Mouse (Mus musculus): Measurements from ENCODE around the gene Mill2. TPM values are rescaled to one million over a fixed set of nuclear protein-coding genes. Genes with fewer than 3 reads are reported as not detected.

The Mill2 gene
- polyA plus RNA-seq, 1 experiment, result 27.9 TPM

DNA sequence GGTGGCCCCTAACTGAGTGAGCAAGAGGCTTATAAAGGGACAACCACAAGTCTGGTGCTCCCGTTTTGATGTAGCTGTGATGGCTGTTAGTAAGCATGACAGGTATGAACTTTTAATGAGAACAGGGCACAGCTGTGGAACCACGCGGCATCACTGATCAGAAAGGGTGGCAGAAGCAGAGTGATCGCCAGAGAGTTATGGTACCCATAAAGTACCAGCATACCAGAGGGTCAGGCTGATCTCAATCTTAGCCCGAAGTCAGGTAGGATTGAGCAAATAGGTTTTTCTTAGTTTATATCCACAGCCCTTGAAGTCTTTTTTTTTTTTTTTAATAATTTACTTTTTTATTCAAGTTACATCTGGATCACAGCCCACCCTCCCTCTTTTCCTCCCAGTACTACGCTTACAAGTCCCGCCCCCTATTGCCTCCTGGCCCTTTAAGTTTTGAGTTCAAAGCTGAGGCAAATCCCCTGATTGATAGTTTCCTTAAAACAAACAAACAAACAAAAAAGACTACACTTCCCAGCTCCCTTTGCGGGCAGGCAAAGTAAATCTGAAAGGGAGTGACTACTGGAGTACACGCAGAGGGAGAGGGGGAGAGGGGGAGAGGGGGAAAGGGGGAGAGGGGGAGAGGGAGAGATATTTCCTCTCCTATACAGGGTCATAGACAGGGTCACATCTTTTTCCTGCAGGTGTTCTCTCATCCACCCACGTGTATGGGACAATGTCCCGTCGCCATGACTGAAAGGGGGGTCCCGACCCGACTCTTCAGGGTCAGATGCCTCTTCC, 32.4 kb downstream of the Mill2 start:
- no peak for DNase-seq
- Histone ChIP-seq H3K4me3 (replicated peaks; ENCODE audit: extremely low read depth, low read depth, low read length) (peak overlapping the region; percentile 29), H3K4me1 (ENCODE audit: control insufficient read depth, insufficient read depth, low read length) (no peaks in the 10 kb centered on the region)
- TF ChIP-seq CTCF (IDR thresholded peaks at IDR 0.05; ENCODE audit: insufficient read depth, low read length), result no peak
- no peak for TF ChIP-seq POLR2A (IDR thresholded peaks at IDR 0.05; ENCODE audit: borderline replicate concordance, extremely low read depth, low read depth, low read length)
- 26% methylated on average over 14 of the region's 14 CpGs for WGBS

DNA sequence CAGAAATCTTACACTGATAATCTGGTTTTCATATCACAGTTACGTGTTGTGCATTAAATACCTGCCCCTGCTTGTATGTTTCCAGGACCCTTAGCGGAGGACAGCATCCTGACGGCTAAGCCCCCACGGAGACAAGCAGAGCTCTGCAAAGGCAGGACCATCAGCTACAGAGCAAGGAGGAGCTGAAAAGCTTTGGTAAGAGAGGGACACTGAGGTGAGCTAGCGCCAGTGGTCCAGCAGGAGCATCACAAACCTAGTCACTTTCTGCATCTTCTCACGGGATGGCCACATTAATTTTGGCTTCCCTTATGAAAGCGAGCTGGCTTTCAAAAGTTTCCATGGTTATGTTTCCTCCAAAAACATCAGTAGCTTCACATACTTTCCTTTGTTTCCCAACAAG, 33.0 kb downstream of the Mill2 start:
- Histone ChIP-seq H3K4me3 (replicated peaks; ENCODE audit: extremely low read depth, low read depth, low read length) (peak overlapping the region; percentile 29), H3K4me1 (ENCODE audit: control insufficient read depth, insufficient read depth, low read length) (no peaks in the 10 kb centered on the region)
- no peak for DNase-seq
- 2% methylated on average over 7 of the region's 7 CpGs for WGBS
- TF ChIP-seq POLR2A (IDR thresholded peaks at IDR 0.05; ENCODE audit: borderline replicate concordance, extremely low read depth, low read depth, low read length), result no peak
- no peak for TF ChIP-seq CTCF (IDR thresholded peaks at IDR 0.05; ENCODE audit: insufficient read depth, low read length)

DNA sequence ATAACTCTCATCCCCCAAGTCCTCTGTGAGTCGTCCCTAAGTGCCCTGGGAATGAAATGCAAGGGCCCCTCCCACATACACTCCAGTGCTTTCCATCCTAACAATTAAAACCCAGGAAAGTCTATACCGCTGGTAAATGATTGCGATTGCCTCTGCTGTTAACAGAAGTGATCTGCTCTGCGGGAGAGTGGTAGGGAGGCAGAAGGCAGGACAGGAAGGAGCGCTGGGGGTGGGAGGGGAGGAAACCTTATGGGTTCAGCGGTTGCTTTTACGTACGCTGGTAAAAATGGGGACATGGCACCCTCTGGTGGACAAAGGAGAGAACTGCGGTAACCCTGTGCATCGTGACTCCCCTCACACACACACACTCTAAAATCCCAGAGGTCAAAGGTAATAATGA, 33.5 kb downstream of the Mill2 start:
- Histone ChIP-seq H3K4me3 (replicated peaks; ENCODE audit: extremely low read depth, low read depth, low read length) (peak overlapping the region; percentile 55), H3K4me1 (ENCODE audit: control insufficient read depth, insufficient read depth, low read length) (no peaks in the 10 kb centered on the region)

DNA sequence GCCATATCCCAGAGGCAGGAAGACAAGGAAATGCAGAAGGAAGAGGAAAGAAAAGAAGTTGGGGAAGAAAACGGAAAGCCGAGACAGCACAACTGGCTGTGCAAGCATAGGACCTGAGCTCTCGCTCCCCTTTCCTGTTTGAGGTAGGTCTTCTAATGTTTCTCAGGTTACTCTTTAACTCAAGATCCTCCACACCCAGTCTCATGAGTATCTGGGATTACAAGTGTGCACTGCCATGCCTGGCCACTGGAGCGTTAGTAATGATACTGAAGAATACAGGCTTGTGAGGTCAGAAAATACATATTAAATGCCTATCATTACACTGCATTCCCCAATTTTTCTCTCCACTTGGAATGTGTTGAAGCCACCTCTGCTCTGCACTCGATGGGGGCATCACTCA, 35.6 kb downstream of the Mill2 start:
- 59% methylated on average over 5 of the region's 5 CpGs for WGBS
- no peaks in the 10 kb centered on the region for H3K4me1 ChIP-seq (ENCODE audit: control insufficient read depth, insufficient read depth, low read length)
- TF ChIP-seq POLR2A (IDR thresholded peaks at IDR 0.05; ENCODE audit: borderline replicate concordance, extremely low read depth, low read depth, low read length), result no peak
- no peak overlapping the region for H3K4me3 ChIP-seq (replicated peaks; ENCODE audit: extremely low read depth, low read depth, low read length)
- no peak for DNase-seq

More for the DNA sequence above, 33.5 kb downstream of the Mill2 start:
- peak; percentile 57 for DNase-seq
- 2% methylated on average over 10 of the region's 10 CpGs for WGBS
- TF ChIP-seq CTCF (IDR thresholded peaks at IDR 0.05; ENCODE audit: insufficient read depth, low read length) (peak; percentile 98), POLR2A (IDR thresholded peaks at IDR 0.05; ENCODE audit: borderline replicate concordance, extremely low read depth, low read depth, low read length) (0 out of 2 replicates have a peak, but pooled peaks have one; percentile 25)

DNA sequence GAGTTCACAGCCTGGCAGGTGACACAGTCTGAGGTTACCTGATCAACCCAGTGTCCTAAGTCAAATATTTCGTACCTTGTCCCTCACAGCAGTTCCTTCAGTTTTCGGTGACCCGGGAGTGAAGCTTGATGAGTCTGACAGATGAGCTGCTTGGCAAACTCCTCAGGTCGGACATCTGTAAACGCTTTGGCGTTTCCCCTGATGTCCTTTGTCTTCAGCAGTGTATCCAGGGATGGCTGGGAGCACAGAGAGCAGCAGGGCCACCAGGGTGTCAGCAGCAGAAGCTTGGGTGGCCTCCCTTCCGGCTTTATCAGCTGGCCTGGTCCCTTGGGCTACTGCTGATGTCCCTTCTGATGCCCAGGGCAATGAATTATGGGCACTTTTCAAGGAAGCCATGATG, 38.9 kb downstream of the Mill2 start:
- no peaks in the 10 kb centered on the region for H3K4me1 ChIP-seq (ENCODE audit: control insufficient read depth, insufficient read depth, low read length)
- 54% methylated on average over 7 of the region's 7 CpGs for WGBS
- H3K4me3 ChIP-seq (replicated peaks; ENCODE audit: extremely low read depth, low read depth, low read length), result no peak overlapping the region
- TF ChIP-seq POLR2A (IDR thresholded peaks at IDR 0.05; ENCODE audit: borderline replicate concordance, extremely low read depth, low read depth, low read length), result no peak
- no peak for TF ChIP-seq CTCF (IDR thresholded peaks at IDR 0.05; ENCODE audit: insufficient read depth, low read length)
- DNase-seq, result no peak

DNA sequence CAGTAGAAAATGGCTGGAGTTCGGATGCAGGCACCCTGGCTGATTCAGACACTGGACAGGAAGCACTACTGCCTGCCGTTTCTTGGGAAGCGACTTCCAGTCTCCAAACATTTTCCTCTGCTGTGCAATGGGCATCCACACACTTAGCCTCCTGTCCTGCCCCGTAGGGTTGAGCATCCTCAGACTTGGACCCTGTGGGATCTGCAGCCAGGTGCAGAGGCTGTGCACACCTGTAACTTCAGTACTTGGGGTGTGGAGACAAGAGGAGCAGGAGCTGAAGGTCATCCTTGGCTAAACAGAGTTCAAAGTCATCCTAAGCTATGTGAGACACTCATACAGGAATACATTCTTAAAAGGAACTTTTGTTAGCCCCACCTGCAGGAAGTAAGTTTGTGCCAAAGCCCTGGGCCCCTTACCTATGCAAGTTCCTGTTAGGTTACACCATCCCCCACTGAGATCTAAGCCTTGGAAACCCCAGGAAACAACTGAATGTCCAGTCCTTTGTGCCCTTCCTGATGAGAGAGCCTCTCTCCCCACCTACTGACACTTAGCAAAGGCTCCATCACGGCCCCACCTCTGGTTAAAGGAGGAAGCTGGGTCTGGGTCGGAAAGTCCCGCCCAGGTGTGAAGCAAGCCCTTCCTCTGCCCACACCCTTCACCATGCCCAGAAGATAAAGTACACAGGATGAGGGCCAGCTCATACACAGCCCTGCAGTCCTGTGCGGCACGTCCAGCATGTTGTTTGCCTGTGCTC, 44.4 kb downstream of the Mill2 start:
- peak; percentile 43 for DNase-seq
- H3K4me1 ChIP-seq (ENCODE audit: control insufficient read depth, insufficient read depth, low read length), result peaks cover 10% of the 10 kb centered on the region
- H3K4me3 ChIP-seq (replicated peaks; ENCODE audit: extremely low read depth, low read depth, low read length), result peak overlapping the region; percentile 6
- no peak; the same call in 1 of the 2 replicates for TF ChIP-seq POLR2A (IDR thresholded peaks at IDR 0.05; ENCODE audit: borderline replicate concordance, extremely low read depth, low read depth, low read length)
- TF ChIP-seq CTCF (IDR thresholded peaks at IDR 0.05; ENCODE audit: insufficient read depth, low read length), result no peak
- 23% methylated on average over 9 of the region's 9 CpGs for WGBS

DNA sequence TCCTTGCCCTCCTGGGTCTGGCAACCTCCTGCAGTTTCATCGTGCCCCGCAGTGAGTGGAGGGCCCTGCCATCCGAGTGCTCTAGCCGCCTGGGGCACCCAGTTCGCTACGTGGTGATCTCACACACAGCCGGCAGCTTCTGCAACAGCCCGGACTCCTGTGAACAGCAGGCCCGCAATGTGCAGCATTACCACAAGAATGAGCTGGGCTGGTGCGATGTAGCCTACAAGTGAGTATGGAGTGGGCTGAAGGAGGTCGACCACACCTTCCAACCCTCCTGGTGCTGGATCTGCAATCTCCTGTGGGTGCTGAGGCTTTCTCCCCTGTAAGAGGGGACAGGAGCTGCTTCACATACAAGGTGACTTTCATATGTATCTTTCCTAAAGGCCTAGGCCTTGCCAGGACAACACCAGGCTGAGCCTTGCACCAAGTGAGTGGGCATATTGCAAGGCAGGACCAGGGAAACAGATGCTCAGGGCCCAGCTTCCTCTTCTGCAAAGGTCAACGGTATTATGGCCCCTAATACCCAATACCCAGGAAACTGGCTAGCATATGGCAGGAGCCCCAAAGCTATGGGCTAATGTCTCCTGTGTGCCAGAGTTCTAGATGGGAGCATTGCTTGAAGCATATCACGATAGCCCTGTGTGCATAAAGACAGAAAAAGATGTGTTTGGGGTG, 45.1 kb downstream of the Mill2 start:
- no peak for DNase-seq
- WGBS, result 33% methylated on average over 13 of the region's 13 CpGs
- Histone ChIP-seq H3K4me3 (replicated peaks; ENCODE audit: extremely low read depth, low read depth, low read length) (peak overlapping the region; percentile 6), H3K4me1 (ENCODE audit: control insufficient read depth, insufficient read depth, low read length) (peaks cover 10% of the 10 kb centered on the region)
- no peak for TF ChIP-seq POLR2A (IDR thresholded peaks at IDR 0.05; ENCODE audit: borderline replicate concordance, extremely low read depth, low read depth, low read length)
- no peak for TF ChIP-seq CTCF (IDR thresholded peaks at IDR 0.05; ENCODE audit: insufficient read depth, low read length)

DNA sequence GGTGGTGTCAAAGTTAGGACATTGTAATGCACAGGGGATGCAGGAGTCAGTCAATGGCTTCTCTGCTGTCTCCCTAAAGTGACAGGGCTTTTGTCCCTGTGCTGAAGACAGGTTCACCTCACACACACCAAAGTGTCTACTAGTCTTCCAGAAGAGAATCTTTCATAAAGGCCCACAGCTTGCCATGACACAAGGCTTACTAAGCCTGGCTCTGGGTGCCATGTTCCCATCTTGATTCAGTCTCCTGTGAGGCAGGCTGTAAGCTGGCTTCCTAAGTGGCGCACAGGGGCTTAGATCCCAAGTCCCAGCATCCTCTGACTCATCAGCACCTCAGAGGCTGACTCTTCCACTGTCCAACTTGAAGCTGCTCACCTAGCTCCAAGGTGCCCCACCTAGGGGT, 47.2 kb downstream of the Mill2 start:
- no peak overlapping the region for H3K4me3 ChIP-seq (replicated peaks; ENCODE audit: extremely low read depth, low read depth, low read length)
- TF ChIP-seq CTCF (IDR thresholded peaks at IDR 0.05; ENCODE audit: insufficient read depth, low read length), result no peak
- no peak for TF ChIP-seq POLR2A (IDR thresholded peaks at IDR 0.05; ENCODE audit: borderline replicate concordance, extremely low read depth, low read depth, low read length)
- WGBS, result 100% methylated on average over 1 of the region's 1 CpGs
- DNase-seq, result no peak
- peaks cover 10% of the 10 kb centered on the region for H3K4me1 ChIP-seq (ENCODE audit: control insufficient read depth, insufficient read depth, low read length)

DNA sequence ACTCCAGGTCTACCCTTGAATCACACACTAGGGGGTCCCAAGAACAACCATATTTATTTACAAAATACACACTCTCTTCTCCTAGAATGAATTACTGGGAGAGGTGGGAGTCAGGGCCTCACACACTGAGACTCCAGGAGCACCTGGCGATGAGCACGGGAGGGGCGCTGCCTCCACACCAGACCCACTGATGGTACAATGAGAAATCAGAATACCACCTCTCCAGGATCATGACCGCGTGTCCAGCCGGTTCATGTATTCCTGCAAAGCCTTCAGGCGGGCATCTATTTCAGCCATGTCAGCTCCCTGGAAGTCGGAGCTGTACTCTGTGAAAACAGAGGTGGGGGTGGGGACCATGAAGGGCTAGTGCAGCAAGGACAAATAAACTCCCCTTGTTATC, 51.1 kb downstream of the Mill2 start:
- DNase-seq, result no peak
- H3K4me3 ChIP-seq (replicated peaks; ENCODE audit: extremely low read depth, low read depth, low read length), result no peak overlapping the region
- no peak for TF ChIP-seq CTCF (IDR thresholded peaks at IDR 0.05; ENCODE audit: insufficient read depth, low read length)
- TF ChIP-seq POLR2A (IDR thresholded peaks at IDR 0.05; ENCODE audit: borderline replicate concordance, extremely low read depth, low read depth, low read length), result no peak
- 0 out of 2 replicates have a peak, but pooled peaks cover 4% of the 10 kb centered on the region for H3K4me1 ChIP-seq (ENCODE audit: control insufficient read depth, insufficient read depth, low read length)
- 95% methylated on average over 8 of the region's 8 CpGs for WGBS

Measured in lung, adult 2 months (tissue).